Mouse (Mus musculus): ENCODE measurements around the gene Ccsap.
A peak's percentile ranks its signal among the peaks of the same experiment; 100 is the strongest.

Gene Ccsap

DNA sequence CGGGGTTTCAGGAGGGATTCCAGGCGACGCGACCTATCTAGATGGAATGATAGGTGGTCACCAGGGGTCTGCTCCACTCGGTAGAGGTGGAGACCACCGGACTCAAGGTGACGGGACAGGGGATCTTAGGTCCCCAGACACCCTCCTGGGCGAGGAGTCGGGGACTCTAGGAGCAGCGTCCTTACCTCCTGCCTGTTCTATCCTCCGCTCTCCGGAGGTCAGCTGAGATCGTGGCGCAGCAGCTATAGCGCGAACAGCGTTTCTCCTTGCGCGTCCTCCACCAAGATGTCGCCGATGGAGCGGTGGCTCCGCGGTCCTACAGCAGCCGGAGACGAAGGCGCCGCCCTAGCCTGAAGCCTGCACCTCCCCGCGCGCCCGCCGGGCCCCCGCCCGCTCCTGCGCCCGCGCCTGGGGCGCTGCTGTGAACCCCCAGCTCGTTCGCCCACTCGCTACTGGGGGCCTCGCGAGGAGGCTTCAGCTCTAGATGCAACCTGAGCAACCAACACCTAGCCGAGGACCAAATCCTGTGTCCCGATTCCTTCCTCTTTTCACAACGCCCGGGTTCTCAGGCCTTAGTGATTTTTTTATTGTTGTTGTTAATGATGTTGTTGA, at the start of gene Ccsap:
Ccsap (minus strand) TSS at position 562 of the 612 bp plus-strand sequence.
- DNase-seq: no peak

DNA sequence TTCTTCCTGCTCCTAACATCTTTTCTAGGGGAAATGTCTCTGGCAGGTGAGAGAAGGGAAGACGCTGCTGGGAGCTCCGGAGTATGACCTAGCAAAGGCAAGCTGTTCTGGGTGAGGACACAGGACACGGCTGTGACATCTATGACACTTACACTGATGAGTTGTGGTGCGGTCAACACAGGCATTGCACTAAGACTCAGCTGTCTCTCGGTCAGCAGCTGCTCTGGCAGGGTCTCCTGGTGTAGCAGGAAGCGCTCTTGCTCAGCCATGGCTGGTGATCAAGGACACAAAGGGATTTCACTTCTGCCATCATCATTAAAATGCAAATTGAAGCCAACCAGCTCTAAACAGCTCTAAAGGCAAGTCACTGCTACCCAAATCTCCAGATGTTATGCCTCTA, 47.6 kb upstream of the Ccsap start:
- DNase-seq: no peak

DNA sequence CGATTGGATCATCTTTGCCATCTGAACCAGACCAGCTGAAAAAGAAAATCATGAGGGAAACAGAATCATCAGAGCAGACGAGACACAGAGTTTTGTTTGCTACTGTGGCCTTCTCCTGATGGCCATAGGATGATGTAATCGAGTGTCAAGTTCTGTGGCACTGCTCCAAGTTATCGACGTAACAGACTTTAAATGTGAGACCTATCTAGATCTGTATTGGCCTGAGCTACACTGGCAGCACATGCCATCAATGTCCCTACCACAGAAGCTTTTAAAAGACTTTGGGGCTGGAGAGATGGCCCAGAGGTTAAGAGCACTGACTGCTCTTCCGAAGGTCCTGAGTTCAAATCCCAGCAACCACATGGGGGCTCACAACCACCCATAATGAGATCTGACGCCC, 42.6 kb upstream of the Ccsap start:
- no peak for DNase-seq

DNA sequence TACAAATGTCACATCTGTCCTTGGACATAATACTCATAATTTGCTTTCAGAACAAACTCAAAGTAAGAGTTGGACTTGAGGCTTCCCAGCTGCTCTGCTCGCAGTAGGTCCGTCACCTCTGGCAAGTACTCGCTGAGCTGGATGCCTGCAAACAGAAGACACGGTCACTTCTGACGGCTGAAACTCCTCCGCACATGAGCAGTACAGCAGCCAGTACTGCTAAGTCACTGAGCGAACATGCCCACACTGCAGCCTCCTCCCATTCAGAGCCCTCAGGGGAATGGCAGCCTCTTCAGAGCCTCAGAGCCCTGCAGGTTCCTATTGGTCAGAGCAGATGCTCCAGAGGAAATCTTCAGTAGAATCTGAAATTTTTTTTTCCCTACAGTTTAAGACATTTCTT, 39.4 kb upstream of the Ccsap start:
- DNase-seq: no peak

DNA sequence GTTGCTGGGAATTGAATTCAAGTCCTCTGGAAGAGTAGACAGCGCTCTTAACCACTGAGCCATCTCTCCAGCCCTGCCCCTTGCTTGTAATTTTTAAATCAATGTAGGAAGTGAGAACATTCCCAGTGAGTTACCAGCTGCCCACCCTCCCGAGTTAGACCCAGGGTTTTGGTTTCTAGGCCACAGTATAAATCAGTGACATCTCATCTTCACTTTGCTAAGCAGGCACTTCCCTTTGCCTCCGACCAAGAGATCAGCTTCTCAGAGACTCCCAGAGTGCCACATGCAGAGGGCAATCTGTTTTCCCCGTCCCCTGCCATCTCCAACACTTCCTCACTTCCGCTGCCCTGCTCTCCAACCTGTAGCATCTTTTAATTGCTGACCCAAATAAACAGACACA, 38.6 kb upstream of the Ccsap start:
- DNase-seq: no peak

DNA sequence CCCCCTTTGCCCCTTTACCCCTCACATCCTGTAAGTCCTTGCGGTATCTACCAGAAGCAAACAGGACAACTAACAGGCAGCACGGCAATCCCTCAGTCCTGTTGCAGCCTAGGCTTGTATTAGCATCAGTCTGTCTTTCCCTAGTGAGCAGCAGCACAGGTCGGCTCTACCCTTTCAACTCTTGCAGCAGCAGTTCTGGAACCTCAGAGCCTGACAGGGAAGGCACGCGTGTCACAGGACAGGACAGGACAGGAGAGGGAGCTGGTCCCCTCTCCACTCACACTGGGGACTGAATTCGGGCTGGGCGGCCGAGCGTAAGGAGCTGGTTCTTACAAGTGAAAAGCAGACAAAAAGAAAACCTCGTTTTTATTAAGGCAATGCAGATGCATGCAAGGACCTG, 36.8 kb upstream of the Ccsap start:
- DNase-seq: no peak

DNA sequence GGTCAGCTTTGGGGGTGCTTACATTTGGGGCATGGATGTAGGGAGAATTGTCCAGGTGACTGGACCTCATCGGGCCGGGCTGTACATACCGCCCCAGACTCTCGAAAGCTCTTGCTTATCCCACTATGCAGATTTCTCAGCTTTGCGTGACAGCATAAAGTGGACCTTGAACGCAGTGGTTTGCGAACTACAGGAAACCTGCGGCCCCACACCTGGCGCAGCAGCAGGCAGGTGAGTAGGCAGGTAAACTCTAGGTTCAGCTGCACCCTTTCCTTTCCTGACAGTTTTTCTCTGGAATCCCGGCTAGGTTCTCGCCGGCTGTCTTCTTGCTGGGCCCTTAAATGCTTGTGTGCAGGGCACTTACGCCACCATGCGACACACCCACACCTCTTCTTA, 36.4 kb upstream of the Ccsap start:
- DNase-seq: no peak

DNA sequence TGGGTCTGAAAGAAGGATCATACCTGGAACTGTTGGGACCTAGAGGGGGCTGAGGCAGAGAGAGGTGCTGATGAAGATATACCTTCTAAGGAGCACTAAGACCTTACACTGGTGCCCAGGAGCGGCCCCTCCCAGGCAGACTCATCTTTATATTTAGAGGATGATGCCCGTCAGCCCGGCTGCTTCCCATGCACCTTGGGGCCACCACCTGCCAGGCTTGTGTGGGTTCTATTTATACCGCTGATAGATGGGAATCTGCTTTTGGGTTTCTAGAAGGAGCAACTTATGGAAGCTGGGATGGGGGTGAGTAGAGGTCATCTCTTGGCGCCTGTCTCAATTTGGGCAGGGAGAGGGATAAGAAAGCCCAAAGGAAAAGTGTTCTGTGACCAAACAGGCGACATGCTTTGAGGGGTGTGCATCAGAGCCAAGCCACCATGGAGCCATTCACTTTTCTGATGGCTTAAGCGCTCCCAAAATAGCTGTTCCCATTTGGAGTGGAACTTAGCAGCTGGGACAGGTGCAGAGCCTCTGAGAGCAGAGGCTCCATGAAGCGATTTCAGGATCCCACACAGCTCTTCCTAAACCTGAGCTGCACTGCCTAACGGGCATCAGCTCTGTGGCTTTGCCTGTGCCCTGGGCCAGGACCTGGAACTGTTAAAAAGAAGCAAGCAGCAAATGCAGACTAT, 35.8 kb upstream of the Ccsap start:
- DNase-seq: no peak

DNA sequence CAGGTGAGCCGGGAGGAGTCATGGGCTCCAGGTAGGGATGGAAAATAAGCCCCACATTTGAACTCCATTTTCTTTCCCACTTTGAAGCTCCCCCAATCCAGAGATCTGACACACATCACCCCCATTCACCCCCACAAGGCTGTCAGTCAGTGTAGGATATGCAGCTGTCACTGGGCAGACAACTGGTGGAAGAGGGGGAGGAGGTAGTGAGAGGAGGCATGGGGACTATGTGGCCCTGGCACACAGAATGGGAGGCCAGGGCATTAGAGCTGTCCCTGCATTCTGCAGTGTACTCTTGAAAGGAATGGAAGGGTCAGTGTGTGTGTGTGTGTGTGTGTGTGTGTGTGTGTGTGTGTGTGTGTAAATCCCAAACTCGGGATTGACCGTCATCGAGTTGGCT, 35.2 kb upstream of the Ccsap start:
- DNase-seq: no peak

DNA sequence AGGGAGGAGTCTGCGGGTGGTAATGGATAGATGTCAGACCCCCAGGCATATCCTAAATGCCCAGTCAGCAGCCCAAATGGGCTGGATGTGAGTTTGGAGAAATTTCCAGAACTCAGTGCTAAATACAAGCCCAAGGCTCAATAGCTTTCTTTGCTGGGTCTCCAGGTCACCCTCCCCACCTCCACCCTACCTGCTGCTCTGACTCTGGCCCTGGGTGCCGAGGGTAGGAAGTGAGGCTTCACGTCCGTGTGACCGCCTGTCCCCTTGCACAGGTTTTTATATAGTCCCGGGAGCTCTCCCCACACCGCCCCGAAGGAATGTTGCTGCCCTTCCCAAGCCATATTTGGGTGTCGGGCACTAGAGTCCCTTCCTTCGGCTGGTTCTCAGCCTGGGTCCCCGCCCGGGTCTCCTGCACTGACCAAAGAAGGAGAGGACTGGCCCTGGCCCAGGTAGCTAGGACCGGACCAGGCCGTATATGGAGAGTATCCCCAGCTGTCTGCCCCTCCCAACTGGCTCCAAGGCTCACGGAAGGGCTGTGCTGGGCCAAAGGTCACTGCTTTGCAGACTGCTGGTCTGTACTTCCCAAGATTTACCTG, 34.6 kb upstream of the Ccsap start, which contains the start of gene Acta1:
Acta1 (minus strand) TSS at position 250 of the 596 bp plus-strand sequence.
- no peak for DNase-seq

DNA sequence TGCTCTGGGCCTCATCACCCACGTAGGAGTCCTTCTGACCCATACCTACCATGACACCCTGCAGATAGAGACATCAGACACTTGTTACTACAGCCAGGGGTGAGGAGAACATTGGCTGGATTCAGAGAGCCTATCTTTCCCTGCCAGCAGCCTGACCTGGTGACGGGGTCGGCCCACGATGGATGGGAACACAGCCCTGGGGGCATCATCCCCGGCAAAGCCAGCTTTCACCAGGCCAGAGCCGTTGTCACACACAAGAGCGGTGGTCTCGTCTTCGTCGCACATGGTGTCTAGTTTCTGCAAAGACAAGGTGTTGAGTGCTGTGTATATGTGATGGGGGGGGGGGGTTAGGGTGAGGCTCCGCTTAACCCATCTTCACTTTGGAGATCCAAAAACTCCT, 33.4 kb upstream of the Ccsap start:
- no peak for DNase-seq

DNA sequence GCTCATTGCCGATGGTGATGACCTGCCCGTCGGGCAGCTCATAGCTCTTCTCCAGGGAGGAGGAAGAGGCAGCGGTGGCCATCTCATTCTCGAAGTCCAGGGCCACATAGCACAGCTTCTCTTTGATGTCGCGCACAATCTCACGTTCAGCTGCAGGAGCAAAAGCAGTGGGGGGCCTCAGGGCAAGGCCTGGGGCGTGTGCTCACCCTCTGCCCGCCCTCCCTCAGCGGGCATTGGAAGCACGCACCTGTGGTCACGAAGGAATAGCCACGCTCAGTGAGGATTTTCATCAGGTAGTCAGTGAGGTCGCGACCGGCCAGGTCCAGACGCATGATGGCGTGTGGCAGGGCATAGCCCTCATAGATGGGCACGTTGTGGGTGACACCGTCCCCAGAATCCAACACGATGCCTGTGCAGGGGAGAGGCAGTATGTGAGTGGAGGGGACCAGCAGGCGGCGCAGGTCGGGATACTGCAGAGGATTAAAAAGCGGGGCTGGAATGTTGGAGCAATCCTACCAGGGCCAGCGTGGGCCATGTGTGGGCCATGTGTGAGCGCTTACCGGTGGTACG, 32.7 kb upstream of the Ccsap start:
- DNase-seq: peak; percentile 54 to 61

DNA sequence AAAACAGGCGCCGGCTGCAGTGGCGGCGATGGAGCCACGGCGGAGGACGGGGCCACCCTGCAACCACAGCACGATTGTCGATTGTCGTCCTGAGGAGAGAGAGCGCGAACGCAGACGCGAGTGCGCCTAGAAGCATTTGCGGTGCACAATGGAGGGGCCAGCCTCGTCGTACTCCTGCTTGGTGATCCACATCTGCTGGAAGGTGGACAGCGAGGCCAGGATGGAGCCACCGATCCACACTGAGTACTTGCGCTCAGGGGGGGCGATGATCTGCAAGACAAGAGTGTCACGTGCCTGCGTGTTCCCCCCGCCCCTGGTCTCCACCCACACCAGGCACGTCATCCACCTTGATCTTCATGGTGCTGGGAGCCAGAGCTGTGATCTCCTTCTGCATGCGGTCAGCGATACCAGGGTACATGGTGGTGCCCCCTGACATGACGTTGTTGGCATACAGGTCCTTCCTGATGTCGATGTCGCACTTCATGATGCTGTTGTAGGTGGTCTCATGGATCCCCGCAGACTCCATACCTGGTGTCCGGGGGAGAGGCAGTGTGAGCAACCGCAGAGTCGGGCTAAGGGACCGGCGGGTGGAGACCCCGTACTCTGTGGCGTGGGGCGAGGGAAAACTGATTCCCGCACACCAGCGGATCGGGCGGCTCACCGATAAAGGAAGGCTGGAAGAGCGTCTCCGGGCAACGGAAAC, 32.0 kb upstream of the Ccsap start:
- DNase-seq: peak; percentile 93 to 94

DNA sequence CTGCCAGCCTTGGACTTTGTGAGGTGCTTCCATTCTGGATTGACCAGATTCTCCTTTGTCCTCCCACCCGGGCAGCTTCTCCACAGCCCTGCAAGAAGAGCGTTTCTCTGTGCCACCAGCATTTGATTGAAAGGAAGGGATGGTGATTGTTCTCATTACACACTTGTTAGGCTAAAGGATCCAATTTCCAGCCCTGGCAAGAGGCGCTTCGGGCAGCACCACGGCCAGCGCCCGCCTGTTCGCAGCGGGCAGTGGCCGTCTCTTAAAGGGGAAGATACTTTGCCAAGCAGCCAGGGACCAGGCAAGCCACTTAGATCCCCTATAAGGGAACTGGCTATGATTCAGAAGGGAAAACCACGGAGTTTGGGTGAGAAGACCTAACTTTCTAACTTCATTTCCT, 31.3 kb upstream of the Ccsap start:
- DNase-seq: peak; percentile 80 to 85

DNA sequence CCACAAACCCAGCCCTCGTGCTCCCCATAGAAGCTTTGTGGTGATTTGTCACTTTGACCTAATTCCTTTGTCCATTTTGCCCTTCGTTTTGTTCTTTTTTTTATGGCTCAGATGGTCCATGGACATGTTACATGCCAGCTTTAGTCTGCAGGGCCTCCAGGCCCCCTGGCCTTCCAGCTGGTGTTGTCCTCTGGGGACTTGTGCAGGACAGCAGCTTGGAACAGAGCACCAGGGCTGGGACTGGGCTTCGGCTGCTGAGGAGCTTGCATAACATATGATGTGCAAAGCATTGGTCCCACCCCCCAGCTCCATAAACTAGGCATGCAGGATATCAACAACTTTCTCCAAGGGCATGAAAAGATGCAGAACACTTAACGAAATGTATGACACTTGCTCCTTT, 29.8 kb upstream of the Ccsap start:
- DNase-seq: no peak

DNA sequence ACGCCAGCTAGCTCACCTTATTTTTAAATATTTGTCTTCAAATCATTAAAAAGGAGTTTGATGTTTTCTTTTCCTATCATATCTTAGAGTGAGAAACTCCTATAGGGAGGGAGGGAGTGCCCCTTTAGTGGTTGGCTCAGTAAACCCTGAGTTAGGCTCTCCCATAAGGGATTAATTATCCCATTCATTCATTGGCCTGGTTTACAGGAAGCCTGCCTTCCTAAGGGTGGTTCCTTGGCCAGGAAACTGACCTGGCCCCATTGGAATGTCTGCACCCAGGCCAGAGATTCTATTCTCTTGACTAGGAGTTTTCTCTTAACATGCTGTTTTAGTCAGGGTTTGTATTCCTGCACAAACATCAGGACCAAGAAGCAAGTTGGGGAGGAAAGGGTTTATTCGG, 27.9 kb upstream of the Ccsap start:
- DNase-seq: no peak

DNA sequence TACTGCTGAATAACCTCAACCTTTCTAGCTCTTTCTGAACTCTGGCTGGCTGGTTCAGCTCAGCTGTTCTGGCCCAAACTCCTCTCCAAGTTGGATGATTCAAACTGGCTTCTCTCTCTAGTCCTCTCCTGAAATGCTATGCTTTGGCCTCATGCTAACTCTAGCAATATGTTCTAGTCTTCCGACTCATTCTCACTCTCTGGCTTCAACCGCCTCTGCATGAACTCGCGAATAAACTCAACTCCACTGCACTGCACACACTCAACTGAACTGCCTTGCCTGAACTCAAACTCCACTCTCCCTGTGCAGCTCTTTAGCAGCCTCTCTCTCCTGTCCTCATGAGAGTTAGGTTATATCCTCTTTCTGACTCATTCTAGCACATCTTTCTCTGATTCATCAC, 27.2 kb upstream of the Ccsap start:
- no peak for DNase-seq

DNA sequence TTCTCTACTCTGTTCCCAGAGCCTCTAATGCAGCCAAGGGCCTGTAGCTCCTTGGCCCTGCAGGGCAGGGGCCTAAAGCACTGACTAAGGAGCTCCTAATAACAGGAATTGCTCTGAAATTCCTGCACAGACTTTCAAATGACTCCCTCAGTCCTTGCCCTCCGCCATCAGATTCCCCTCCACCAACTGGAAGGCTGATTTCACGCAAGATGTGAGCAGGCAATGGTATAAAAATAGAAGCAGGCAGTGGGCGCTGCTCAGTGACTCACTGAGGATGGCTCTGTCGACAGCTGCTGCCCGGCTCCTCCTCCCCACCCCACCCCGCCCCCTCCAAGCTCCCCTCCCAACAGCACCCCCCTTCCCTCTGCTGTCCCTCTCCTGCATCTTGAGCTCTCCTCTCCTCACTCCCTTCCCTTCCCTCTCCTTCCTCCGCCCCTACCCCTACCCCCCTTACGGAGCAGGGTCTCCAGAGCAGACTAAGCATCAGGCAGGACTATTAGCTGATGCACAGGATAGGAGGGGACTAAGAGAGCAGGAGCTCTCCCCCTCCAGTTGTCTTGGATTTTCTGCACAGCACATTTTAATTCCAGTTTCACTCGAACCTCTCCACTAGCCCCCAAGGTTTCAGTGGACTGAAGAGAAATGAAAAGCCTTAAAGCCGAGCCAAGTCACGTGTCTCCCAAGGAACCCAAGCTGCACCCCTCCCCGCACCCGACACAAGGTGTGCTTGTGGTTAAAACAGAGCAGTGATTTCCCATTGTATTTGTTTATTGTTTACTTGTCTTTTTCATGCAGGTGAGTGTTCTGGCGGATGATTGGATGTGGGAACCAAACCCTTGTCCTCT, 24.9 kb upstream of the Ccsap start:
- DNase-seq: peak; percentile 63 to 73

DNA sequence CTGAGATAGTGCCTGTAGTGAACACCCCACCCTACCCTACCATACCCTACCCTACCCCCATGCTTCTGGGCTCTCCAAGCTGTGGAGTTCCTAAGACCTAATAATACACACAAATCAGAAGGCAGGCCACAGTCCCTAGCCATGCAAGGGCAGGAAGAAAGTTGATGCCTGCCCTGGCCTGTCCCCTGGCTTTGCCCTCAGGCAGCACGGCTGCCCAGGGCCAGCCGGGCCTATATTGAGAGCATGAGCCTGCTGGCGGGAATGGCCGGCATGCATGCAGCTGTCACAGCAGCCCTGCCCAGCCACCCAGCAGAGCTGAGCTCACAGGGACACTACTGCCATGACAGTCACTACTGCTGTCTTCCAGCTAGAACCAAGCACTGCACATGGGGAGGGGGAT, 23.1 kb upstream of the Ccsap start:
- no peak for DNase-seq

DNA sequence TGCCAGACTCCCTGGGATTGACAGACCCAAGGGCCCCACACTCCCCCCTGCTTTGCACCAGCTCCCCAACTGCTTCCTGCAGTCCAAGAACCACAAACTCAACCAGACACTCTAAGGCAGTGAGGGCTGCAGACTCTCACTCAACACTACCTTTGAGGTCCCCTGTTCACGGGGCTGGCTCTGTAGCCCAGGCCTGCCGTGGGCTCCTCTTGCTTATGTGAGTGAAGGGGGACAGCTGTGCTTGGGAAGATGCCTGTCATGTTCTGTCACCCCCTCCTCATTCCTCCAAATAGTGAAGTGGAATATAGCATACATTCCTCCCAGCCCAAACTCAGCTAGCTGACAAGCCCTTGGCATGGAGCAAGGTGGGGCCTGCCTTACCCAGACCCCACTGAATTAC, 22.4 kb upstream of the Ccsap start:
- no peak for DNase-seq

DNA sequence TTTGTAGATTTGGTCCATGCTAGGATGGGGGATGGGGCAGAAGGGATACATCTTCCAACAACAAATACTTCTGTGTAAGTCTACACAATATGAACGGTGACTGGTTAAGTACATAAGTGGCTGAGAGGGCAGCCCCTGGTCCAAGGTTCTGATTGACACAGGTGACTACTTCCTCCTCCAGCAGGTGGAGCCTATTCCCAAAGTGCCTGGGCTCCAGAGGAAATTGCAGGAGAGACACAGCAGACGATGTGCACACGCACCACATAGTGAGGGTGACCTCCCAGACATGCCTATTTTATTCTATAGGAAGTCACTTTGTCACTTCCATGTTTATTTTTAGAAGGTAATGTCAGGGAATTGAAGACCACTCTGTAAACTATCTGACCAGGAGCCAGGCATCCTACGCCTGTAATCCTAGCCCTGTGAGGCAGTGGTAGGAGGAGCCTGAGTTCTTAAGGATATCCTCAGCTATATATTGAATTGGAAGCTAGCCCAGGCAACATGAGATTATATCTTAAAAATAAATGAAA, 20.9 kb upstream of the Ccsap start:
- no peak for DNase-seq

DNA sequence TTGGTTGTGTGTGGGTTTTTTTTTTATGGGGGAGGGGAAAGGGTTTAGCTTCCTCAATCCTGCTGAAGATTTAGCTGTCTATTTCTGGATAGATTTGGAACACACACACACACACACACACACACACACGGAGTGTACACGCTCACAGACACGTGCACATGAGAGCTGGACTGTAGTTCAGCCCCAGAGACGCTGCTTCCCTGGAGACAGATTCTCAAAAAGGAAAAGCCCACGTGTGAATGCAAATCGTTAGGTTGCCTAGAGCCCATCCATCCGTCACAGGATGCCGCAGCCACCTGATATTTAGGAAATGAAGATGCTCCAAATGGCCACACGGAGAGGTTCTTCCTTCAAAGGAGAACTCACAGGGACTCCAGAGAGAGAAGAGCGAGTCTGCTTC, 20.3 kb upstream of the Ccsap start:
- no peak for DNase-seq

Data from cerebellum, postnatal 14 days (tissue).